Mouse (Mus musculus) common myeloid progenitor, adult 5-6 weeks (primary cell): ENCODE measurements at regions not wholly inside any gene's neighbourhood (a gene's known extent, or its start where the extent isn't known, plus 50 kb on each side); places are given as distances from the start of the nearest gene placed in this dataset.

Source experiments
- ATAC-seq: replicated peaks from 2 replicates; pipeline ENCODE4 v1.8.0; 2016; ENCODE audit warnings: low read depth, mild to moderate bottlenecking, moderate TSS enrichment, inconsistent platforms; ENCODE audit not compliant: poor library complexity, severe bottlenecking

- no peak for ATAC-seq
Measured at GRCm38 (mm10) chr3:70097813-70098212, 90.4 kb downstream of the Otol1 start.

- ATAC-seq = no peak
Measured at GRCm38 (mm10) chr3:70102091-70102490, 94.7 kb downstream of the Otol1 start.

DNA sequence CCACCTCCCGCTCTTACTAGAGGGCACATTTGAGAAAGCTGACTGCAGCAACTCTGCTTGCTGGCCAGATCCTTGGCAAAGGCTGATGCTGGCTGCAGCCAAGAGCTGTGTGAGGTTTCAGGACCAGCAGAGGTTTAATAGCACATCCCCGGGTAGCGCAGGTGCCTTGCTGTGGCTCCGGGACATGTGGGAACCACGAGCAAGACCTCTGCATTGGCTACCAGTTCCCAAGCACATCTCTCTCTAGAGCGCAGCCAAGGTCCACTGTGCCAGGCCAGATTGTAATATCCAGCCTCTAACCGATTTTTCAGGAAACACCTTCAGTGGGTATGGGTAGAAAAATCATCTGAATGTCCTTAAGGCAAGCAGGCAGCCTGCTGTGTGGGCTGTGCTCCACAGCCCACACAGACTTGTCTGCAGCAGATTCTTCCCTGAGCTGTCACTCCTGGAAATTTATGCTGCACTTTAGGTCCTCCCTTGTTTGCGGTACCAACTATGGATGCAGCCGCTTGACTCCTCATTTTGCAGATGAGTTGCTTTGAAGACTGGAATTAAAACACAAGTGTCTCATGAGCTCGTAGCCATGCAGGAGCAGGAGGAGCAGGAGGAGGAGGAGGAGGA is 95.3 kb downstream of the Otol1 start:
- ATAC-seq = no peak

- peak; percentile 92 for ATAC-seq
Measured at GRCm38 (mm10) chr3:70103983-70104827, 96.8 kb downstream of the Otol1 start.

GRCm38 (mm10) chr3:70104828-70105399 is 97.5 kb downstream of the Otol1 start:
- peak; percentile 89 for ATAC-seq

DNA sequence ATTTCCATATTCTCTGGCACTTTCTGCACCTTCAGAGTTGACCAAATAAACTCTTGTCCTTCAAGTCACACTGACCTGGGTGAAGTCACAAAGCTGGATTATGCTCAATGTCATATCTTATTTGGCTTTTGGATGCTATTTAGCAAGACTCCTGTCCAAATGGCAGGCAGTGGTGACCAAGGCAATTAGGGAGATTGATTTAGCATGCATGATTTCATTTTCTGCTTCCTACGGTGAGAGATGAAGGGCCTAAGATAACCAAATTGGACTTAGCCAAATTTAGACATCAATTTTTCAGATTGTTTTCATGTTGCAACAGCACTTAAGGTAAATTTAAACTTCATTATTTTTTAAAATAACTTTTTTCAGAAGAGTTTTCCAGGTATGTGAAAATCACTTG is 98.1 kb downstream of the Otol1 start:
- ATAC-seq = no peak

GRCm38 (mm10) chr3:70106141-70106540 is 98.7 kb downstream of the Otol1 start:
- no peak for ATAC-seq

DNA sequence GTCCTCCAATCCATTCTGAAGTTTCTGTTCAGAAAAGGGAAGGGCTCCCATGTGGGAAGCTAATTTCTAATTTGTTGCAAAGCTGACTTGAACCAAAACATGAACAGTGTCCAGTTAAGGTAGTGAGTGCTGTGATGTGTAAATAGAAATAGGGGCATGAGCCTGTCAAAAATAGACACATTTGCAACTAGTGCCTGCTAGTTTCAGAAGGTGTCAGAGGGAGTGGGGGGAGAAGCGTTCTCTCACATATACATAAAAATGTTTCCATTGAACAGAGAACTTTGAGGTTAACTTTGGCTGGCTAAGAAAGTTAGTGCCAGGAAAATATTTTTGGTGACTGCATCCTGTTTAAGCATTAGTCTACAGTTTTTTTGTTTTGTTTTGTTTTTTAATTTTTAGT is 118.8 kb downstream of the Otol1 start:
- no peak for ATAC-seq

GRCm38 (mm10) chr3:70130241-70131029 is 123.0 kb downstream of the Otol1 start:
- no peak for ATAC-seq

- no peak for ATAC-seq
Measured at GRCm38 (mm10) chr3:70134963-70135362, 127.5 kb downstream of the Otol1 start.

DNA sequence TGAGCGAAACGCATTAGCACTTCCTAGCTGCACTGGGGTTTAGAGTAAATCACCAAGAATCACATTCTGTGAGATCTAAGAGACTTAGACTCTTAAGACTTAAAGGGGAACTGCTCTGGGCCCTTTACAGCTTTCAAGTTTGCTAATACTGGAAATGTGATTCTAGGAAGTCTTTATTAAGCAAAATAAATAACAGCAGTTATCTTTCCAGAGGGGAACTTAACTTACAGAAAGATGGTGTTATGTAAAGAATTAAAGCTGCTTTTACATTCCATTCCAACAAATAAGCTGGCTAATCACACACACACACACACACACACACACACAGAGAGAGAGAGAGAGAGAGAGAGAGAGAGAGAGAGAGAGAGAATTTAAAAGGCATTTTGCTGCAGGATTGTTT is 131.1 kb downstream of the Otol1 start:
- no peak for ATAC-seq

- ATAC-seq = no peak
Measured at GRCm38 (mm10) chr3:70138926-70139325, 131.5 kb downstream of the Otol1 start.

- no peak for ATAC-seq
Measured at GRCm38 (mm10) chr3:70145728-70146127, 138.3 kb downstream of the Otol1 start.

- ATAC-seq = no peak
Measured at GRCm38 (mm10) chr3:70151156-70151555, 143.7 kb downstream of the Otol1 start.

- ATAC-seq = no peak
Measured at GRCm38 (mm10) chr3:70160043-70160442, 152.6 kb downstream of the Otol1 start.

GRCm38 (mm10) chr3:70171667-70172066 is 164.3 kb downstream of the Otol1 start:
- ATAC-seq = no peak

- no peak for ATAC-seq
Measured at GRCm38 (mm10) chr3:70176391-70176790, 169.0 kb downstream of the Otol1 start.

DNA sequence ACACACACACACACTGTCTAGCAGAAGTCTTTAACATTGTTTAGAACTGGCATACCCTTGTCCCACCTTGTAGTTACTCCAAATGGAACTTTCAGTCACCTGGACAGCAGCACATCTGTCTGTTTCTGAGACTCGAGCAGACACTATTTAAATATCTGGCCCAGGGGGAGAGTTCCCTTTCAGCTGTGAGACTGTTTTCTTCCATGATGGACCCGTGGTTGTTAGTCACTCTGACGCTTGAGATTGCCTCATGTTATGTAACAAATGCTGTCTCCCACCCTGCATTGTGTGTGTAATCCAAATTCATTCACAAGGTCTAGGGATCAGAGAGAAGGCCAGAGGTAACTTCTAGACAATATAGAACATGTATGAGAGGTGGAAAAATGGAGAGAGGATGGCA is 174.2 kb downstream of the Otol1 start:
- no peak for ATAC-seq

GRCm38 (mm10) chr3:70190741-70191140 is 183.3 kb downstream of the Otol1 start:
- ATAC-seq = no peak

- ATAC-seq = no peak
Measured at GRCm38 (mm10) chr3:70196671-70197070, 189.3 kb downstream of the Otol1 start.

DNA sequence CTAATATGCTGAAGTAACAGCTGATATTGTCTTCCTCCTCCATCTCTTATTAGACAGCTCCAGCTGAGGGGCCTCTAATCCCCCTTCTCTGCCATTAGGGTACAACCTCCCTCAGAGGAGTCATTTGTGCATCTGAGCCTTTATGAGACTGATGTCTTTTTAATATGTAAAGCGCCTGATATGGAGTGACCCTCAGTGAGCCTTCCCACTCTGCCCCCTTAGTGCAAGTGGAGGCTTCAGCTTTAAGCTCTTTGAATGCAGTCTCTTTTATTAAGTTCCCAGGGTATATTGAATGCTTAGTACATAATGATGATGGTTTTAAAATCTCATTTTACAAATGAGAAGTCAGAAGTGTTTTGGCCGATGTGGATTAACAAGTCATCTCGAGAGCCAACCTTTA is 191.5 kb downstream of the Otol1 start:
- ATAC-seq = no peak
